Mouse (Mus musculus): ENCODE measurements at regions not wholly inside any gene's neighbourhood (a gene's known extent, or its start where the extent isn't known, plus 50 kb on each side); places are given as distances from the start of the nearest gene placed in this dataset.
A peak's percentile ranks its signal among the peaks of the same experiment; 100 is the strongest.

DNA sequence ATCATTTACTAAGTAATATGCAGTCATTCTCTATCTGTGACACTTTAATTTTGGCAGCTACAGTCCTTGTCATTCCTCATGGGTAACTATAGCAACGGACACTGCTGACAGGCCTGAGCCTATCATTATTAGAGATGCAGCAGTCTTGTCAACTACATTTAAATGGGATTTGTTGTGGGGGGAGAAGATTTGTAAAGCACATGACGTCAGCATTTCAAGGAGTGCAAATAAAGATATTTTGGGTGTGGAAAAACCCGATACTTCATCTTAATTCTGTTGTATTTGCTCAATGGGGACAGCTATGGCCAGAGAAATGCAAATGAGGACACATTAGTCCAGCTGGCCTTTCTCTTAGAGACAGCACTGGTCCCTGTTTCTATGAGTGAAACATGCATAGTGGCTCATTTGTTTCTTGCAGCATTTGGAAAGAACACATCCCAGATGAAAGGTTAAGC lies 55.5 kb upstream of the Kcne4 start:
- peaks cover 13% of the 10 kb centered on the region for H3K4me1 ChIP-seq
- WGBS, result 25% methylated on average over 3 of the region's 3 CpGs
- H3K4me2 ChIP-seq (replicated peaks), result no peak overlapping the region
- no peak overlapping the region for H3K4me3 ChIP-seq
- H3K9me3 ChIP-seq, result no peaks in the 10 kb centered on the region
- H3K9ac ChIP-seq (replicated peaks), result no peak overlapping the region
- peak; percentile 98 for ATAC-seq (replicated peaks)
- no peaks in the 10 kb centered on the region for H3K36me3 ChIP-seq
- H3K27me3 ChIP-seq, result no peaks in the 10 kb centered on the region
- peak overlapping the region; percentile 73 for H3K27ac ChIP-seq (replicated peaks)

Data from forebrain, embryonic 15.5 days (tissue).